Comparison of ENCODE assay signal across 25 mouse cellular contexts in genomic region chr2:37684864-37685263, GRCm38 (mm10). TPM values are rescaled to one million over a fixed set of nuclear protein-coding genes. Genes with fewer than 3 reads are reported as not detected.
DNase-seq lines count a peak whose midpoint lies in the region; ATAC-seq and TF ChIP-seq lines count a peak whose summit lies in the region.
"Had no signal": no experiment of that assay in that cellular context is flagged by ENCODE, and none has a peak within 500 bp of the region (broad histone marks: within the 10 kb centered on the region; RNA-seq: fewer than 3 reads in every experiment).

No protein-coding gene starts in this region.

- TF ChIP-seq POLR2A in kidney, adult 2 months (IDR thresholded peaks at IDR 0.05; ENCODE audit: low read depth, low read length), result no peak

- WGBS in kidney, adult 2 months, result 94% methylated on average over 1 of the region's 1 CpGs
- WGBS in kidney, embryonic 15.5 days, result 100% methylated on average over 1 of the region's 1 CpGs
- WGBS in lung, postnatal 0 days, result 100% methylated on average over 1 of the region's 1 CpGs

- no peaks in the 10 kb centered on the region for H3K27me3 ChIP-seq in kidney, adult 2 months (replicated peaks; ENCODE audit: control insufficient read depth, insufficient read depth, low read length)
- no peaks in the 10 kb centered on the region for H3K27me3 ChIP-seq in kidney, embryonic 15.5 days
- no peaks in the 10 kb centered on the region for H3K27me3 ChIP-seq in lung, postnatal 0 days (replicated peaks; ENCODE audit: insufficient read depth, low read length)
- no peaks in the 10 kb centered on the region for H3K27me3 ChIP-seq in Patski
- H3K27me3 ChIP-seq: embryonic facial prominence, embryonic 12.5 days; lung, embryonic 15.5 days; megakaryocyte, embryonic 14.5 days; midbrain, embryonic 12.5 days; neural tube, embryonic 12.5 days; stomach, embryonic 15.5 days had no signal

- CTCF ChIA-PET in Patski (lab: Charles Lee), result interaction anchor here (1.1 to 2.9 kb wide), 2 partner anchors 10 to 21 kb away, joined by 3 to 11 read pairs; no protein-coding TSS in a partner anchor

- DNase-seq in kidney, adult 2 months, result no peak
- DNase-seq in lung, postnatal 0 days (ENCODE audit: low spot score), result no peak
- DNase-seq in lung, adult 18-20 months, result no peak
- DNase-seq in Patski (ENCODE audit: low read depth, low spot score), result no peak
- DNase-seq in frontal cortex, adult 2 months (ENCODE audit: extremely low spot score in 1 of 2, low spot score in 1 of 2), result no peak
- no peak for DNase-seq in right cerebral cortex, postnatal 36 days (ENCODE audit: low spot score in 2 of 2)
- DNase-seq: adrenal gland, adult 8-10 months; cerebellum, adult 2 months; cerebellum, postnatal 14 days; heart, postnatal 14 days; kidney, postnatal 36 days; layer of hippocampus, postnatal 36 days; liver; lung, postnatal 4 days had no signal

- no peak overlapping the region for H3K4me3 ChIP-seq in kidney, adult 2 months (ENCODE audit: insufficient read depth, low read depth, low read length)
- no peak overlapping the region for H3K4me3 ChIP-seq in kidney, embryonic 15.5 days (replicated peaks)
- H3K4me3 ChIP-seq in lung, postnatal 0 days (ENCODE audit: low read depth, low read length), result no peak overlapping the region
- H3K4me3 ChIP-seq: embryonic facial prominence, embryonic 12.5 days; lung, embryonic 15.5 days; megakaryocyte, embryonic 14.5 days; midbrain, embryonic 12.5 days; myocyte; neural tube, embryonic 12.5 days; stomach, embryonic 15.5 days had no signal

- no peak overlapping the region for H3K9ac ChIP-seq in kidney, embryonic 15.5 days
- H3K9ac ChIP-seq in lung, postnatal 0 days (replicated peaks; ENCODE audit: low read depth), result no peak overlapping the region
- H3K9ac ChIP-seq: embryonic facial prominence, embryonic 12.5 days; liver, embryonic 14.5 days; lung, embryonic 15.5 days; midbrain, embryonic 12.5 days; neural tube, embryonic 12.5 days; stomach, embryonic 15.5 days had no signal

- 0 out of 2 replicates have a peak, but pooled peaks have one; percentile 11 for TF ChIP-seq CTCF in kidney, adult 2 months (conservative IDR thresholded peaks at IDR 0.05; ENCODE audit: insufficient read depth, insufficient read length, low read depth, low read length)
- 0 out of 2 replicates have a peak, but pooled peaks have one; percentile 22 for TF ChIP-seq CTCF in lung, postnatal 0 days (IDR thresholded peaks at IDR 0.05)
- TF ChIP-seq CTCF in Patski (IDR thresholded peaks at IDR 0.05), result peak; percentile 35

- peaks cover 6% of the 10 kb centered on the region; the same call in 1 of the 2 replicates for H3K4me1 ChIP-seq in kidney, adult 2 months (ENCODE audit: control insufficient read depth, insufficient read depth, low read length)
- no peaks in the 10 kb centered on the region for H3K4me1 ChIP-seq in kidney, embryonic 15.5 days
- H3K4me1 ChIP-seq in lung, postnatal 0 days (ENCODE audit: insufficient read depth, low read depth, low read length), result no peaks in the 10 kb centered on the region
- H3K4me1 ChIP-seq: embryonic facial prominence, embryonic 12.5 days; lung, embryonic 15.5 days; midbrain, embryonic 12.5 days; neural tube, embryonic 12.5 days; stomach, embryonic 15.5 days had no signal

- no peaks in the 10 kb centered on the region for H3K9me3 ChIP-seq in kidney, embryonic 15.5 days (replicated peaks)
- H3K9me3 ChIP-seq in lung, postnatal 0 days (ENCODE audit: low read length), result no peaks in the 10 kb centered on the region
- H3K9me3 ChIP-seq: embryonic facial prominence, embryonic 12.5 days; lung, embryonic 15.5 days; midbrain, embryonic 12.5 days; neural tube, embryonic 12.5 days; stomach, embryonic 15.5 days had no signal

- H3K4me2 ChIP-seq in kidney, embryonic 15.5 days, result no peak overlapping the region
- H3K4me2 ChIP-seq in lung, postnatal 0 days (replicated peaks; ENCODE audit: low read depth, low read length), result no peak overlapping the region
- H3K4me2 ChIP-seq: embryonic facial prominence, embryonic 12.5 days; lung, embryonic 15.5 days; midbrain, embryonic 12.5 days; neural tube, embryonic 12.5 days; stomach, embryonic 15.5 days had no signal

- no peaks in the 10 kb centered on the region for H3K36me3 ChIP-seq in kidney, adult 2 months (ENCODE audit: control insufficient read depth, insufficient read depth, low read length)
- no peaks in the 10 kb centered on the region for H3K36me3 ChIP-seq in kidney, embryonic 15.5 days
- no peaks in the 10 kb centered on the region for H3K36me3 ChIP-seq in lung, postnatal 0 days (ENCODE audit: insufficient read depth, low read length)
- H3K36me3 ChIP-seq: embryonic facial prominence, embryonic 12.5 days; lung, embryonic 15.5 days; midbrain, embryonic 12.5 days; neural tube, embryonic 12.5 days; stomach, embryonic 15.5 days had no signal

- TF ChIP-seq EP300 in lung, postnatal 0 days (IDR thresholded peaks at IDR 0.05), result no peak

- no peak for ATAC-seq in kidney, embryonic 15.5 days (replicated peaks; ENCODE audit: low FRiP score)
- no peak for ATAC-seq in lung, postnatal 0 days
- ATAC-seq in Patski, result no peak
- ATAC-seq: forebrain, embryonic 14.5 days; hindbrain, embryonic 16.5 days had no signal

- POLR2A ChIA-PET in Patski (lab: Charles Lee), result no interaction called here

- in situ Hi-C loops in Patski (cut with MboI; ENCODE audit: low pct_unique_long_range_greater_than_20kb), result no loop called here

- no peak overlapping the region for H3K27ac ChIP-seq in kidney, adult 2 months (ENCODE audit: insufficient read depth, low read depth, low read length)
- H3K27ac ChIP-seq in kidney, embryonic 15.5 days, result no peak overlapping the region
- H3K27ac ChIP-seq in lung, postnatal 0 days (ENCODE audit: low read length), result no peak overlapping the region
- H3K27ac ChIP-seq: embryonic facial prominence, embryonic 12.5 days; liver, embryonic 14.5 days; lung, embryonic 15.5 days; midbrain, embryonic 12.5 days; neural tube, embryonic 12.5 days; stomach, embryonic 15.5 days had no signal

RNA-seq across cellular contexts. Expression of gene Strbp, which starts 18.8 kb away (rescaled TPM):
- 5.0 and 6.8 TPM in 2 replicates for polyA plus RNA-seq in kidney, adult 2 months (2012; rRNA removed)
- 41.3 and 43.6 TPM in 2 replicates for polyA plus RNA-seq in kidney, embryonic 15.5 days (2015; fragmentation: Nextera tagmentation; extraction: Ambion mirVana)
- 16.8 and 19.6 TPM in 2 replicates for polyA plus RNA-seq in lung, postnatal 0 days (2015; fragmentation: Nextera tagmentation; extraction: Ambion mirVana)
- polyA plus RNA-seq in Patski (2021), result 51.8 TPM
- 75.6 and 75.7 TPM in 2 replicates for polyA plus RNA-seq in frontal cortex, adult 2 months (2012; rRNA removed)
